Mouse (Mus musculus) erythroblast, embryonic 14.5 days (primary cell): ENCODE data around the gene Nxpe5.
"Not testable (repeated sequence)": the region's sequence is repeated elsewhere in the genome, so short reads cannot be mapped to it uniquely, and the experiment has no call there.

ENCODE experiments used
- GATA1 ChIP-seq: IDR thresholded peaks from 2 replicates; pipeline ENCODE4 v1.6.1; 2012; ENCODE audit warnings: low read length, inconsistent platforms, mixed read lengths
- TAL1 ChIP-seq: IDR thresholded peaks from 3 replicates; pipeline ENCODE4 v1.6.1; 2012; ENCODE audit warnings: low read length, inconsistent platforms, mixed read lengths

- not testable (repeated sequence) for TF ChIP-seq GATA1, TAL1
These were observed 9.1 kb upstream of the Nxpe5 start for GRCm38 (mm10) chr5:138216632-138217031.
